Mouse (Mus musculus) E14TG2a.4 (cell line): ENCODE data around the gene Ccm2l.

Experiments used
- H3K27me3 ChIP-seq: 2 replicates; pipeline ENCODE4 v1.6.1; 2014; ENCODE audit warnings: low read length, control low read depth; ENCODE audit not compliant: insufficient read depth
- H3K36me3 ChIP-seq: 2 replicates; pipeline ENCODE4 v1.6.1; 2014; ENCODE audit warnings: low read length, control low read depth; ENCODE audit not compliant: insufficient read depth
- H3K4me1 ChIP-seq: replicated peaks from 2 replicates; pipeline ENCODE4 v1.6.1; 2014; ENCODE audit warnings: low read depth, low read length, control low read depth
- H3K4me3 ChIP-seq: replicated peaks from 2 replicates; pipeline ENCODE4 v1.5.1; 2014; ENCODE audit warnings: mild to moderate bottlenecking, low read length
- H3K9me3 ChIP-seq: 2 replicates; pipeline ENCODE4 v1.6.1; 2014; ENCODE audit warnings: low read length, control low read depth
- CTCF ChIP-seq: conservative IDR thresholded peaks from 2 replicates; pipeline ENCODE4 v1.5.1; 2014; ENCODE audit warnings: low read length
- NANOG ChIP-seq: IDR thresholded peaks from 2 replicates; pipeline ENCODE4 v1.6.1; 2014; ENCODE audit warnings: borderline replicate concordance, low read length, mixed read lengths
- POU5F1 ChIP-seq: IDR thresholded peaks from 2 replicates; pipeline ENCODE4 v1.6.1; 2014; ENCODE audit warnings: low read length, borderline replicate concordance

Gene Ccm2l

GRCm38 (mm10) chr2:153065747-153066508 lies at the start of gene Ccm2l:
Gene Ccm2l (plus strand): TSS chr2:153065955.
- Histone ChIP-seq H3K4me1 (peaks cover 57% of the 10 kb centered on the region), H3K36me3 (no peaks in the 10 kb centered on the region), H3K4me3 (peak within 1 kb of the TSS; percentile 5), H3K27me3 (peaks cover 53% of the 10 kb centered on the region), H3K9me3 (no peaks in the 10 kb centered on the region)
- no peak for TF ChIP-seq CTCF
- TF ChIP-seq POU5F1: no peak
- TF ChIP-seq NANOG: no peak

- Histone ChIP-seq H3K36me3 (peaks cover 24% of the 10 kb centered on the region), H3K4me3 (no peak overlapping the region), H3K27me3 (peaks cover 34% of the 10 kb centered on the region), H3K9me3 (no peaks in the 10 kb centered on the region), H3K4me1 (peaks cover 41% of the 10 kb centered on the region)
- TF ChIP-seq CTCF (no peak), NANOG (no peak), POU5F1 (no peak)
These were observed 49.0 kb upstream of the Ccm2l start for GRCm38 (mm10) chr2:153016786-153017185.

- H3K27me3 ChIP-seq: peaks cover 38% of the 10 kb centered on the region
- H3K4me1 ChIP-seq: peaks cover 31% of the 10 kb centered on the region
- TF ChIP-seq NANOG (no peak), CTCF (no peak), POU5F1 (no peak)
These were observed 46.4 kb upstream of the Ccm2l start for GRCm38 (mm10) chr2:153019355-153019754.

GRCm38 (mm10) chr2:153021163-153021562 lies 44.6 kb upstream of the Ccm2l start:
- Histone ChIP-seq H3K9me3 (no peaks in the 10 kb centered on the region), H3K27me3 (peaks cover 42% of the 10 kb centered on the region), H3K4me3 (no peak overlapping the region), H3K36me3 (no peaks in the 10 kb centered on the region), H3K4me1 (peaks cover 22% of the 10 kb centered on the region)
- TF ChIP-seq NANOG: no peak
- TF ChIP-seq POU5F1: no peak
- no peak for TF ChIP-seq CTCF

More at GRCm38 (mm10) chr2:153019355-153019754, 46.4 kb upstream of the Ccm2l start:
- no peaks in the 10 kb centered on the region for H3K36me3 ChIP-seq
- H3K9me3 ChIP-seq: no peaks in the 10 kb centered on the region
- H3K4me3 ChIP-seq: no peak overlapping the region

- Histone ChIP-seq H3K4me3 (no peak overlapping the region), H3K36me3 (no peaks in the 10 kb centered on the region), H3K4me1 (peaks cover 22% of the 10 kb centered on the region), H3K9me3 (no peaks in the 10 kb centered on the region), H3K27me3 (peaks cover 41% of the 10 kb centered on the region)
- TF ChIP-seq CTCF (no peak), POU5F1 (no peak), NANOG (no peak)
These were observed 42.9 kb upstream of the Ccm2l start for GRCm38 (mm10) chr2:153022855-153023254.

GRCm38 (mm10) chr2:153026052-153026451 lies 39.7 kb upstream of the Ccm2l start:
- Histone ChIP-seq H3K4me1 (peaks cover 18% of the 10 kb centered on the region), H3K36me3 (no peaks in the 10 kb centered on the region), H3K9me3 (no peaks in the 10 kb centered on the region), H3K4me3 (no peak overlapping the region), H3K27me3 (peaks cover 48% of the 10 kb centered on the region)
- TF ChIP-seq POU5F1 (no peak), NANOG (no peak), CTCF (no peak)

GRCm38 (mm10) chr2:153027501-153027900 lies 38.3 kb upstream of the Ccm2l start:
- H3K36me3 ChIP-seq: no peaks in the 10 kb centered on the region
- H3K27me3 ChIP-seq: peaks cover 57% of the 10 kb centered on the region
- TF ChIP-seq NANOG (no peak), CTCF (no peak), POU5F1 (no peak)
- H3K9me3 ChIP-seq: no peaks in the 10 kb centered on the region
- H3K4me3 ChIP-seq: no peak overlapping the region
- H3K4me1 ChIP-seq: peaks cover 15% of the 10 kb centered on the region

- no peaks in the 10 kb centered on the region for H3K9me3 ChIP-seq
- TF ChIP-seq NANOG (no peak), CTCF (no peak), POU5F1 (no peak)
These were observed 35.3 kb upstream of the Ccm2l start for GRCm38 (mm10) chr2:153030422-153030821.

GRCm38 (mm10) chr2:153031126-153032082 lies 34.4 kb upstream of the Ccm2l start, which contains the start of gene Xkr7:
Gene Xkr7 (plus strand): TSS chr2:153031852.
- Histone ChIP-seq H3K27me3 (peaks cover 78% of the 10 kb centered on the region), H3K9me3 (no peaks in the 10 kb centered on the region), H3K36me3 (no peaks in the 10 kb centered on the region), H3K4me1 (peaks cover 24% of the 10 kb centered on the region), H3K4me3 (peak within 1 kb of the TSS; percentile 86)
- TF ChIP-seq CTCF (no peak), NANOG (no peak), POU5F1 (no peak)

More at GRCm38 (mm10) chr2:153030422-153030821, 35.3 kb upstream of the Ccm2l start:
- Histone ChIP-seq H3K4me3 (no peak overlapping the region), H3K27me3 (peaks cover 76% of the 10 kb centered on the region), H3K36me3 (no peaks in the 10 kb centered on the region), H3K4me1 (peaks cover 24% of the 10 kb centered on the region)
